Mouse (Mus musculus) ES-Bruce4 (cell line): ENCODE results near the gene Nlk. TPM values are rescaled to one million over a fixed set of nuclear protein-coding genes. Genes with fewer than 3 reads are reported as not detected.

Source experiments
- H3K27ac ChIP-seq: 2 replicates; pipeline ENCODE4 v1.5.1; 2012; ENCODE audit warnings: low read length, inconsistent platforms; ENCODE audit not compliant: insufficient read depth
- H3K27me3 ChIP-seq: 2 replicates; pipeline ENCODE4 v1.6.1; 2012; ENCODE audit warnings: mild to moderate bottlenecking, low read length, inconsistent platforms; ENCODE audit not compliant: control insufficient read depth, poor library complexity, insufficient read depth, severe bottlenecking
- H3K36me3 ChIP-seq: 2 replicates; pipeline ENCODE4 v1.6.1; 2012; ENCODE audit warnings: inconsistent platforms, mild to moderate bottlenecking, low read length, moderate library complexity; ENCODE audit not compliant: control insufficient read depth, poor library complexity, insufficient read depth, severe bottlenecking
- H3K4me1 ChIP-seq: one replicate; pipeline ENCODE4 v1.8.1; 2011; ENCODE audit warnings: low read length; ENCODE audit not compliant: control insufficient read depth, insufficient read depth
- H3K4me3 ChIP-seq: 2 replicates; pipeline ENCODE4 v1.5.1; 2011; ENCODE audit warnings: low read depth, mild to moderate bottlenecking, low read length
- H3K9ac ChIP-seq: 2 replicates; pipeline ENCODE4 v1.6.1; 2012; ENCODE audit warnings: low read depth, mild to moderate bottlenecking, inconsistent platforms; ENCODE audit not compliant: poor library complexity, severe bottlenecking
- H3K9me3 ChIP-seq: replicated peaks from 2 replicates; pipeline ENCODE4 v1.6.1; 2012; ENCODE audit warnings: mild to moderate bottlenecking, low read length, inconsistent platforms; ENCODE audit not compliant: control insufficient read depth, poor library complexity, insufficient read depth, severe bottlenecking
- CTCF ChIP-seq: IDR thresholded peaks from one replicate; pipeline ENCODE4 v1.8.1; 2011; ENCODE audit warnings: low read depth, low read length
- EP300 ChIP-seq: IDR thresholded peaks from 2 replicates; pipeline ENCODE4 v1.6.1; 2011; ENCODE audit warnings: low read depth, low read length; ENCODE audit not compliant: insufficient read depth
- POLR2A ChIP-seq: IDR thresholded peaks from one replicate; pipeline ENCODE4 v1.8.1; 2011; ENCODE audit warnings: low read length; ENCODE audit not compliant: insufficient read depth
- polyA plus RNA-seq: library from polyadenylated mRNA; stranded (reverse); fragments of >200 nt; gene quantifications from 2 replicates; pipeline ENCODE4 v1.2.4, GENCODE M21; 2011; ENCODE audit warnings: low read depth; ENCODE audit not compliant: missing spikeins, insufficient read depth, insufficient read length

Nlk gene
- polyA plus RNA-seq, 1 experiment: 39.7 TPM

- no peak for TF ChIP-seq POLR2A
- Histone ChIP-seq H3K9me3 (no peaks in the 10 kb centered on the region), H3K9ac (peak overlapping the region; percentile 77), H3K4me3 (peak overlapping the region; percentile 76), H3K36me3 (peaks cover 7% of the 10 kb centered on the region), H3K27ac (peak overlapping the region; percentile 1), H3K4me1 (no peaks in the 10 kb centered on the region), H3K27me3 (no peaks in the 10 kb centered on the region)
These were observed 147.6 kb downstream of the Nlk start for GRCm38 (mm10) chr11:78549491-78549987.

GRCm38 (mm10) chr11:78547718-78548460 is 149.3 kb downstream of the Nlk start:
- TF ChIP-seq EP300 (no peak), POLR2A (no peak), CTCF (no peak)

GRCm38 (mm10) chr11:78545181-78545580 is 152.0 kb downstream of the Nlk start:
- no peaks in the 10 kb centered on the region for H3K9me3 ChIP-seq
- no peak overlapping the region for H3K4me3 ChIP-seq
- no peak for TF ChIP-seq EP300
- no peak for TF ChIP-seq POLR2A
- no peak for TF ChIP-seq CTCF
- no peak overlapping the region for H3K9ac ChIP-seq
- no peaks in the 10 kb centered on the region for H3K4me1 ChIP-seq
- no peak overlapping the region for H3K27ac ChIP-seq
- H3K27me3 ChIP-seq: no peaks in the 10 kb centered on the region
- H3K36me3 ChIP-seq: peaks cover 36% of the 10 kb centered on the region

More at GRCm38 (mm10) chr11:78547718-78548460, 149.3 kb downstream of the Nlk start:
- no peaks in the 10 kb centered on the region for H3K27me3 ChIP-seq
- no peak overlapping the region for H3K4me3 ChIP-seq
- peak overlapping the region; percentile 77; the same call in 1 of the 2 replicates for H3K9ac ChIP-seq
- no peaks in the 10 kb centered on the region for H3K4me1 ChIP-seq
- H3K36me3 ChIP-seq: peaks cover 14% of the 10 kb centered on the region
- H3K27ac ChIP-seq: no peak overlapping the region
- H3K9me3 ChIP-seq: no peaks in the 10 kb centered on the region

- Histone ChIP-seq H3K9me3 (no peaks in the 10 kb centered on the region), H3K36me3 (peaks cover 37% of the 10 kb centered on the region), H3K4me3 (no peak overlapping the region), H3K27me3 (no peaks in the 10 kb centered on the region), H3K4me1 (no peaks in the 10 kb centered on the region), H3K27ac (no peak overlapping the region), H3K9ac (no peak overlapping the region)
- TF ChIP-seq EP300 (no peak), POLR2A (no peak), CTCF (no peak)
These were observed 152.6 kb downstream of the Nlk start for GRCm38 (mm10) chr11:78544449-78545111.

- Histone ChIP-seq H3K9ac (no peak overlapping the region), H3K9me3 (no peaks in the 10 kb centered on the region), H3K36me3 (peaks cover 37% of the 10 kb centered on the region), H3K4me1 (peaks cover 3% of the 10 kb centered on the region), H3K4me3 (no peak overlapping the region), H3K27ac (no peak overlapping the region), H3K27me3 (no peaks in the 10 kb centered on the region)
- TF ChIP-seq EP300: no peak
- TF ChIP-seq CTCF: no peak
- TF ChIP-seq POLR2A: no peak
These were observed 156.8 kb downstream of the Nlk start for GRCm38 (mm10) chr11:78540358-78540757.

- H3K36me3 ChIP-seq: peaks cover 20% of the 10 kb centered on the region
- no peaks in the 10 kb centered on the region for H3K27me3 ChIP-seq
- peak overlapping the region; percentile 85 for H3K4me3 ChIP-seq
- H3K27ac ChIP-seq: no peak overlapping the region
- no peak for TF ChIP-seq POLR2A
- TF ChIP-seq CTCF: no peak
- no peak for TF ChIP-seq EP300
- peak overlapping the region; percentile 74 for H3K9ac ChIP-seq
- peaks cover 3% of the 10 kb centered on the region for H3K4me1 ChIP-seq
- no peaks in the 10 kb centered on the region for H3K9me3 ChIP-seq
These were observed 160.5 kb downstream of the Nlk start for GRCm38 (mm10) chr11:78536690-78537084.
